Mouse (Mus musculus): ENCODE measurements around the gene Nid2. TPM values are rescaled to one million over a fixed set of nuclear protein-coding genes. Genes with fewer than 3 reads are reported as not detected.
A peak's percentile ranks its signal among the peaks of the same experiment; 100 is the strongest.

Gene Nid2
- 10 to 100 TPM; 17.5 to 19.7 (median 18.4) TPM for total RNA-seq (2022)

- DNase-seq (ENCODE audit: low spot score): peak; percentile 89
These were observed at the start of gene Nid2 for GRCm38 (mm10) chr14:19751025-19751771. TSS of gene Nid2 (plus strand) at chr14:19751265.

- no peak for DNase-seq (ENCODE audit: low spot score)
These were observed 49.5 kb upstream of the Nid2 start for GRCm38 (mm10) chr14:19701546-19701945.

GRCm38 (mm10) chr14:19705649-19706048 is 45.4 kb upstream of the Nid2 start:
- peak; percentile 69 for DNase-seq (ENCODE audit: low spot score)

GRCm38 (mm10) chr14:19706454-19706853 is 44.6 kb upstream of the Nid2 start:
- peak; percentile 80 for DNase-seq (ENCODE audit: low spot score)

GRCm38 (mm10) chr14:19706997-19707396 is 44.1 kb upstream of the Nid2 start:
- DNase-seq (ENCODE audit: low spot score): no peak

GRCm38 (mm10) chr14:19707721-19708507 is 43.2 kb upstream of the Nid2 start:
- no peak for DNase-seq (ENCODE audit: low spot score)

- DNase-seq (ENCODE audit: low spot score): no peak
These were observed 41.9 kb upstream of the Nid2 start for GRCm38 (mm10) chr14:19709161-19709560.

GRCm38 (mm10) chr14:19711771-19712170 is 39.3 kb upstream of the Nid2 start:
- DNase-seq (ENCODE audit: low spot score): no peak

GRCm38 (mm10) chr14:19713067-19713466 is 38.0 kb upstream of the Nid2 start:
- DNase-seq (ENCODE audit: low spot score): no peak

- no peak for DNase-seq (ENCODE audit: low spot score)
These were observed 32.0 kb upstream of the Nid2 start for GRCm38 (mm10) chr14:19719077-19719476.

- no peak for DNase-seq (ENCODE audit: low spot score)
These were observed 30.9 kb upstream of the Nid2 start for GRCm38 (mm10) chr14:19720044-19720611.

- no peak for DNase-seq (ENCODE audit: low spot score)
These were observed 22.8 kb upstream of the Nid2 start for GRCm38 (mm10) chr14:19728278-19728677.

GRCm38 (mm10) chr14:19728737-19729136 is 22.3 kb upstream of the Nid2 start:
- no peak for DNase-seq (ENCODE audit: low spot score)

- DNase-seq (ENCODE audit: low spot score): no peak
These were observed 19.0 kb upstream of the Nid2 start for GRCm38 (mm10) chr14:19732097-19732496.

GRCm38 (mm10) chr14:19733490-19734282 is 17.4 kb upstream of the Nid2 start:
- peak; percentile 84 for DNase-seq (ENCODE audit: low spot score)

- no peak for DNase-seq (ENCODE audit: low spot score)
These were observed 15.8 kb upstream of the Nid2 start for GRCm38 (mm10) chr14:19735303-19735702.

GRCm38 (mm10) chr14:19737568-19737967 is 13.5 kb upstream of the Nid2 start:
- DNase-seq (ENCODE audit: low spot score): no peak

- DNase-seq (ENCODE audit: low spot score): no peak
These were observed 12.8 kb upstream of the Nid2 start for GRCm38 (mm10) chr14:19738094-19738843.

- no peak for DNase-seq (ENCODE audit: low spot score)
These were observed 11.5 kb upstream of the Nid2 start for GRCm38 (mm10) chr14:19739416-19740146.

GRCm38 (mm10) chr14:19740147-19740738 is 10.8 kb upstream of the Nid2 start:
- no peak for DNase-seq (ENCODE audit: low spot score)
